Mouse (Mus musculus) liver, adult 2 months (tissue): Measurements from ENCODE around the gene Fbxl12. TPM values are rescaled to one million over a fixed set of nuclear protein-coding genes. Genes with fewer than 3 reads are reported as not detected.

ENCODE experiments used
- DNase-seq: peaks from one replicate; pipeline ENCODE4 v3.0.0-alpha.2; 2011; ENCODE audit warnings: low read depth, low spot score; ENCODE audit errors: extremely low read depth
- H3K27ac ChIP-seq: fragments of 200-500 bp; replicated peaks from 2 replicates; pipeline ENCODE4 v1.5.1; 2012; ENCODE audit warnings: low read depth, mild to moderate bottlenecking, control low read depth, inconsistent platforms, low read length; ENCODE audit not compliant: insufficient read depth
- H3K27me3 ChIP-seq: fragments of 200-500 bp; 2 replicates; pipeline ENCODE4 v1.6.1; 2012; ENCODE audit warnings: mild to moderate bottlenecking, moderate library complexity, low read length, inconsistent platforms; ENCODE audit not compliant: control insufficient read depth, insufficient read depth
- H3K36me3 ChIP-seq: fragments of 200-500 bp; 2 replicates; pipeline ENCODE4 v1.6.1; 2012; ENCODE audit warnings: low read length, inconsistent platforms; ENCODE audit not compliant: control insufficient read depth, insufficient read depth
- H3K4me1 ChIP-seq: fragments of 200-500 bp; 2 replicates; pipeline ENCODE4 v1.6.1; 2011; ENCODE audit warnings: low read length; ENCODE audit not compliant: control insufficient read depth, insufficient read depth
- H3K4me3 ChIP-seq: fragments of 200-500 bp; 2 replicates; pipeline ENCODE4 v1.5.1; 2011; ENCODE audit warnings: low read depth, mild to moderate bottlenecking, control low read depth, low read length, moderate library complexity; ENCODE audit not compliant: insufficient read depth
- H3K79me2 ChIP-seq: fragments of 200-500 bp; 2 replicates; pipeline ENCODE4 v1.6.1; 2012; ENCODE audit warnings: inconsistent platforms, mild to moderate bottlenecking, low read length, moderate library complexity; ENCODE audit not compliant: control insufficient read depth, insufficient read depth
- H3K9ac ChIP-seq: fragments of 200-500 bp; 2 replicates; pipeline ENCODE4 v1.6.1; 2012; ENCODE audit warnings: low read depth, mild to moderate bottlenecking, control low read depth, inconsistent platforms, low read length
- CTCF ChIP-seq: fragments of 200-500 bp; IDR thresholded peaks from 2 replicates; pipeline ENCODE4 v1.5.1; 2011; ENCODE audit warnings: low read depth, low read length, control low read depth
- POLR2A ChIP-seq: fragments of 200-500 bp; IDR thresholded peaks from 2 replicates; pipeline ENCODE4 v1.6.1; 2011; ENCODE audit warnings: low read length, control low read depth; ENCODE audit not compliant: insufficient read depth; ENCODE audit errors: extremely low read depth
- WGBS: fragments of 180-500 bp; shearing (Covaris S2); methylation state at CpG from one replicate; pipeline ENCODE4 v1.1.7; 2018; 5-methylcytosine and 5-hydroxymethylcytosine counted together
- polyA plus RNA-seq: library from polyadenylated mRNA; depleted of rRNA; stranded (reverse); fragments of >200 nt; gene quantifications from 2 replicates; pipeline ENCODE4 v1.2.3, GENCODE M21; 2012
- total RNA-seq: library from RNA; depleted of rRNA; stranded (reverse); fragments of >200 nt; gene quantifications from 2 replicates; pipeline ENCODE4 v1.2.3, GENCODE M21; 2014

The Fbxl12 gene
- total and polyA plus RNA-seq, 2 experiments = 2.8 to 16.2 TPM

- WGBS = 75% methylated on average over 2 of the region's 2 CpGs
- H3K9ac ChIP-seq = no peak overlapping the region
- no peaks in the 10 kb centered on the region for H3K4me1 ChIP-seq
- no peaks in the 10 kb centered on the region for H3K36me3 ChIP-seq
- TF ChIP-seq POLR2A = no peak
- no peak for TF ChIP-seq CTCF
- H3K4me3 ChIP-seq = no peak overlapping the region
- H3K79me2 ChIP-seq = no peaks in the 10 kb centered on the region
- DNase-seq = no peak
- H3K27ac ChIP-seq = no peak overlapping the region
- no peaks in the 10 kb centered on the region for H3K27me3 ChIP-seq
Observed at GRCm38 (mm10) chr9:20682389-20682722, 37.8 kb upstream of the Fbxl12 start.

- DNase-seq = no peak
- H3K4me3 ChIP-seq = no peak overlapping the region
- H3K27ac ChIP-seq = no peak overlapping the region
- no peaks in the 10 kb centered on the region for H3K79me2 ChIP-seq
- 52% methylated on average over 7 of the region's 7 CpGs for WGBS
- no peak overlapping the region for H3K9ac ChIP-seq
- H3K4me1 ChIP-seq = no peaks in the 10 kb centered on the region
- H3K27me3 ChIP-seq = no peaks in the 10 kb centered on the region
- no peaks in the 10 kb centered on the region for H3K36me3 ChIP-seq
- TF ChIP-seq CTCF (no peak), POLR2A (no peak)
Observed at GRCm38 (mm10) chr9:20681546-20682388, 37.2 kb upstream of the Fbxl12 start.

GRCm38 (mm10) chr9:20680378-20680958, 35.9 kb upstream of the Fbxl12 start:
- no peaks in the 10 kb centered on the region for H3K27me3 ChIP-seq
- no peaks in the 10 kb centered on the region for H3K36me3 ChIP-seq
- DNase-seq = no peak
- no peak overlapping the region for H3K9ac ChIP-seq
- H3K4me3 ChIP-seq = no peak overlapping the region
- H3K79me2 ChIP-seq = no peaks in the 10 kb centered on the region
- WGBS = 89% methylated on average over 9 of the region's 9 CpGs
- TF ChIP-seq CTCF (no peak), POLR2A (no peak)
- no peak overlapping the region for H3K27ac ChIP-seq
- H3K4me1 ChIP-seq = no peaks in the 10 kb centered on the region

GRCm38 (mm10) chr9:20677892-20678291, 33.3 kb upstream of the Fbxl12 start:
- H3K27ac ChIP-seq = no peak overlapping the region
- H3K4me1 ChIP-seq = no peaks in the 10 kb centered on the region
- no peaks in the 10 kb centered on the region for H3K27me3 ChIP-seq
- TF ChIP-seq CTCF (no peak), POLR2A (no peak)
- DNase-seq = no peak
- H3K36me3 ChIP-seq = no peaks in the 10 kb centered on the region
- 92% methylated on average over 12 of the region's 12 CpGs for WGBS
- no peak overlapping the region for H3K9ac ChIP-seq
- H3K4me3 ChIP-seq = no peak overlapping the region
- H3K79me2 ChIP-seq = no peaks in the 10 kb centered on the region

- TF ChIP-seq POLR2A (no peak), CTCF (no peak)
- no peak for DNase-seq
- Histone ChIP-seq H3K4me1 (no peaks in the 10 kb centered on the region), H3K27ac (no peak overlapping the region), H3K4me3 (no peak overlapping the region), H3K9ac (no peak overlapping the region), H3K36me3 (no peaks in the 10 kb centered on the region), H3K27me3 (no peaks in the 10 kb centered on the region), H3K79me2 (no peaks in the 10 kb centered on the region)
- 80% methylated on average over 16 of the region's 16 CpGs for WGBS
Observed at GRCm38 (mm10) chr9:20672047-20672446, 27.5 kb upstream of the Fbxl12 start.

- no peak overlapping the region for H3K4me3 ChIP-seq
- no peak for DNase-seq
- no peaks in the 10 kb centered on the region for H3K36me3 ChIP-seq
- TF ChIP-seq POLR2A (no peak), CTCF (no peak)
- H3K27ac ChIP-seq = no peak overlapping the region
- H3K79me2 ChIP-seq = no peaks in the 10 kb centered on the region
- WGBS = 93% methylated on average over 22 of the region's 22 CpGs
- no peaks in the 10 kb centered on the region for H3K27me3 ChIP-seq
- H3K9ac ChIP-seq = no peak overlapping the region
- H3K4me1 ChIP-seq = no peaks in the 10 kb centered on the region
Observed at GRCm38 (mm10) chr9:20668065-20668464, 23.5 kb upstream of the Fbxl12 start.
